Mouse (Mus musculus): ENCODE data around the gene Mmadhc. TPM values are rescaled to one million over a fixed set of nuclear protein-coding genes. Genes with fewer than 3 reads are reported as not detected.

The Mmadhc gene
- polyA plus RNA-seq, 1 experiment = 58.6 TPM

DNA sequence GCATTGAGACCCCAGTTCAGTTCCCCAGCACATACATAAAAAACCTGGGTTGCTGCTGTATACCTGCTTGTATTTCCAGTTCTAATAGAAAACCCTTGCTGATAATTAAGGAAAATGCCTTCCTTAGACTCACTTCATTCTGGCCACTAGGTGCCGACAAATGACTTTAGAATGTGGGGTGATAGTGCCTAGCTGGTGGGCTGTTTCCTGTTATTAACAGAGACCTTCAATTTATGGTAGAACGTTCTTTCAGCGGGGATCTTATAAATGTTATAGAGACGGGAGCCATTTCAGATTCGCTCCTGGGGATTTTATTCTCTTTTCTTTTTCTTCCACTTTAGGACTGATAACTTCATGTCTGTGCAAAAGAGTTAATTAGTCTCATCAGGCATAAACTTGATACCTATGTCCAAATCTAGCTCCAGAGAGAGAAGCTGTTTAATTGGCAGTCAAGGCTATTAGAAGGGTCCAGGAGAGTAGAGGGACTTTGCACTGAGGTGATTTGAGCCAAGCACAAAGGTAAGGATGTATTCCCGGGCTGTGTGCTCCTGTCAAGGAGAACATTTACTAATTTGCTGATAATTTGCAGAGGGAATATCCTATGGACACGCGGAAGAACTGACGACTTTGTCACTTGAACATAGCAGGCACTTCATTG is 10.2 kb upstream of the Mmadhc start:
- H3K27ac ChIP-seq (ENCODE audit: insufficient read depth, low read depth, low read length) = no peak overlapping the region
- H3K36me3 ChIP-seq (ENCODE audit: control insufficient read depth, insufficient read depth, low read length) = no peaks in the 10 kb centered on the region
- peaks cover 12% of the 10 kb centered on the region; the same call in 1 of the 2 replicates for H3K4me1 ChIP-seq (ENCODE audit: control insufficient read depth, insufficient read depth, low read length)
- H3K4me3 ChIP-seq (ENCODE audit: insufficient read depth, low read depth, low read length) = no peak overlapping the region
- TF ChIP-seq CTCF (conservative IDR thresholded peaks at IDR 0.05; ENCODE audit: insufficient read depth, insufficient read length, low read depth, low read length) (peak; percentile 39), POLR2A (IDR thresholded peaks at IDR 0.05; ENCODE audit: low read depth, low read length) (no peak)
- peak; percentile 56 for DNase-seq
- H3K27me3 ChIP-seq (replicated peaks; ENCODE audit: control insufficient read depth, insufficient read depth, low read length) = no peaks in the 10 kb centered on the region
- WGBS = 30% methylated on average over 9 of the region's 9 CpGs

GRCm38 (mm10) chr2:50304824-50305577 is 8.4 kb upstream of the Mmadhc start:
- H3K27ac ChIP-seq (ENCODE audit: insufficient read depth, low read depth, low read length) = peak overlapping the region; percentile 94
- peak; percentile 89 for DNase-seq
- WGBS = 31% methylated on average over 1 of the region's 1 CpGs

GRCm38 (mm10) chr2:50296987-50297350 is 368 bp upstream of the Mmadhc start:
- Histone ChIP-seq H3K27me3 (replicated peaks; ENCODE audit: control insufficient read depth, insufficient read depth, low read length) (no peaks in the 10 kb centered on the region), H3K36me3 (ENCODE audit: control insufficient read depth, insufficient read depth, low read length) (peaks cover 1% of the 10 kb centered on the region; the same call in 1 of the 2 replicates), H3K27ac (ENCODE audit: insufficient read depth, low read depth, low read length) (no peak overlapping the region), H3K4me3 (ENCODE audit: insufficient read depth, low read depth, low read length) (peak overlapping the region; percentile 89), H3K4me1 (ENCODE audit: control insufficient read depth, insufficient read depth, low read length) (peaks cover 18% of the 10 kb centered on the region)
- WGBS = 2% methylated on average over 9 of the region's 9 CpGs
- TF ChIP-seq POLR2A (IDR thresholded peaks at IDR 0.05; ENCODE audit: low read depth, low read length) (no peak), CTCF (conservative IDR thresholded peaks at IDR 0.05; ENCODE audit: insufficient read depth, insufficient read length, low read depth, low read length) (no peak)
- no peak for DNase-seq

More at GRCm38 (mm10) chr2:50304824-50305577, 8.4 kb upstream of the Mmadhc start:
- Histone ChIP-seq H3K36me3 (ENCODE audit: control insufficient read depth, insufficient read depth, low read length) (no peaks in the 10 kb centered on the region), H3K4me1 (ENCODE audit: control insufficient read depth, insufficient read depth, low read length) (peaks cover 12% of the 10 kb centered on the region; the same call in 1 of the 2 replicates), H3K4me3 (ENCODE audit: insufficient read depth, low read depth, low read length) (peak overlapping the region; percentile 37; the same call in 1 of the 2 replicates), H3K27me3 (replicated peaks; ENCODE audit: control insufficient read depth, insufficient read depth, low read length) (no peaks in the 10 kb centered on the region)
- no peak for TF ChIP-seq CTCF (conservative IDR thresholded peaks at IDR 0.05; ENCODE audit: insufficient read depth, insufficient read length, low read depth, low read length)
- TF ChIP-seq POLR2A (IDR thresholded peaks at IDR 0.05; ENCODE audit: low read depth, low read length) = no peak

DNA sequence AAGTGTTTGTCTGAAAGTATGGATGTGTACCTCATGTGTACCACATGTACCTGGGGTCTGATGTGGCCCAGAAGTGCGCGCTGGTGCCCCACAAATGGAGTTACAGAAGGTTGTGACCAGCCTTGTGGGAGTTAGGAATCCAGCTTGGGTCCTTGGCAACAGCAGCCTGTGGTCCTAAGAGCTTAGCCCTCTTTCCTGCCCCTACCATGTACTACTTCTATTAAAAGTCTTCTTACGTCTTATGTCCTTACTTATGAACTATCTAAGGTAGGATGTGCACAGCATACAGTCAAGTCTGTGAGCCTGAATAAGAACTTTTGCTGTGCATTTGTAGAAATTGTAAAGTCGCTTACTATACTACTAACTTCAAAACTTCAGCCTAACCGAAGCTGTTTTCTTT is 1.0 kb downstream of the Mmadhc start:
- no peak overlapping the region for H3K27ac ChIP-seq (ENCODE audit: insufficient read depth, low read depth, low read length)

GRCm38 (mm10) chr2:50294084-50294483 is 2.5 kb downstream of the Mmadhc start:
- Histone ChIP-seq H3K27me3 (replicated peaks; ENCODE audit: control insufficient read depth, insufficient read depth, low read length) (no peaks in the 10 kb centered on the region), H3K4me3 (ENCODE audit: insufficient read depth, low read depth, low read length) (no peak overlapping the region), H3K27ac (ENCODE audit: insufficient read depth, low read depth, low read length) (no peak overlapping the region), H3K36me3 (ENCODE audit: control insufficient read depth, insufficient read depth, low read length) (peaks cover 9% of the 10 kb centered on the region), H3K4me1 (ENCODE audit: control insufficient read depth, insufficient read depth, low read length) (peaks cover 21% of the 10 kb centered on the region)
- TF ChIP-seq CTCF (conservative IDR thresholded peaks at IDR 0.05; ENCODE audit: insufficient read depth, insufficient read length, low read depth, low read length) (no peak), POLR2A (IDR thresholded peaks at IDR 0.05; ENCODE audit: low read depth, low read length) (no peak)
- 77% methylated on average over 2 of the region's 2 CpGs for WGBS
- no peak for DNase-seq

More for the DNA sequence above, 1.0 kb downstream of the Mmadhc start:
- TF ChIP-seq CTCF (conservative IDR thresholded peaks at IDR 0.05; ENCODE audit: insufficient read depth, insufficient read length, low read depth, low read length) = no peak
- TF ChIP-seq POLR2A (IDR thresholded peaks at IDR 0.05; ENCODE audit: low read depth, low read length) = no peak
- Histone ChIP-seq H3K4me3 (ENCODE audit: insufficient read depth, low read depth, low read length) (peak overlapping the region; percentile 46), H3K36me3 (ENCODE audit: control insufficient read depth, insufficient read depth, low read length) (peaks cover 5% of the 10 kb centered on the region), H3K27me3 (replicated peaks; ENCODE audit: control insufficient read depth, insufficient read depth, low read length) (no peaks in the 10 kb centered on the region), H3K4me1 (ENCODE audit: control insufficient read depth, insufficient read depth, low read length) (peaks cover 21% of the 10 kb centered on the region)
- DNase-seq = no peak
- WGBS = 21% methylated on average over 5 of the region's 5 CpGs

DNA sequence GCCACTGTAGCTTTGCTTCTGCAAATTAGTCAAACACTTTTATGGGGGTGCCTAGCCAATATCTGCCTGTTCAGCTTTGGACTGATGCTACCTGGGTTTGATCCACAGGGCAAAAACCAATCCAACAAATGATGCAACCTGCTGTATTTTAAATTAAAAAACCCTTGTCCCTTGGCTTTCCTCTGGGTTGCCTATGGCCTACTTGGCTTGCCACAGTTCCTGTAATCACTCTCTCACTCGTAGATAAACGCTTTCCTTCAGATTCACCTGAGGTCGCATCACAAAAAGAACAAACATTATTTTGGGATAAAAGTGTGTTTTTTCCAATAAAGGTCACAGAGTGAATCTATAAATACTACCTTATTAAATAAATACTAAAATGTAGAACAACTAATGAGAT is 3.0 kb downstream of the Mmadhc start:
- Histone ChIP-seq H3K4me1 (ENCODE audit: control insufficient read depth, insufficient read depth, low read length) (peaks cover 21% of the 10 kb centered on the region), H3K27me3 (replicated peaks; ENCODE audit: control insufficient read depth, insufficient read depth, low read length) (no peaks in the 10 kb centered on the region), H3K36me3 (ENCODE audit: control insufficient read depth, insufficient read depth, low read length) (peaks cover 11% of the 10 kb centered on the region), H3K27ac (ENCODE audit: insufficient read depth, low read depth, low read length) (no peak overlapping the region), H3K4me3 (ENCODE audit: insufficient read depth, low read depth, low read length) (no peak overlapping the region)
- WGBS = 64% methylated on average over 3 of the region's 3 CpGs
- TF ChIP-seq POLR2A (IDR thresholded peaks at IDR 0.05; ENCODE audit: low read depth, low read length) = no peak
- no peak for TF ChIP-seq CTCF (conservative IDR thresholded peaks at IDR 0.05; ENCODE audit: insufficient read depth, insufficient read length, low read depth, low read length)
- no peak for DNase-seq

DNA sequence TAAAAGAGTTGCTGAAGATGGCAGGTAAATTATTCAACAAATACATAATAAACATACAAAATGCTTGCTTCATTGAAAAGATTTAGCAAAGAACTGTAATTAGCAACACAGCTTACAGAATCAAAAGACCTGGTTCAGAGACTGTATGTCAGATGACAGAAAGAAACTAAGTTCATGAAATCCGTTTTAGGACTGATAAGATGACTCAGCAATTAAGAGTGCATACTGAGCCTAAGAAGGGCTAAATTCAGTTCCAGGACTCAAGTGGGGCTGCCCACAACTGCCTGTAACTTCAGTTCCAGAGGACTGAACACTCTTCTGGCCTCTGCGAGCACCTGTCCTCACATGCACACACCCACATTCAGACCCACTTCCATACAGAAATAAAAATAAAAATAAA is 4.7 kb downstream of the Mmadhc start:
- Histone ChIP-seq H3K4me1 (ENCODE audit: control insufficient read depth, insufficient read depth, low read length) (peaks cover 21% of the 10 kb centered on the region), H3K27me3 (replicated peaks; ENCODE audit: control insufficient read depth, insufficient read depth, low read length) (no peaks in the 10 kb centered on the region), H3K27ac (ENCODE audit: insufficient read depth, low read depth, low read length) (no peak overlapping the region), H3K36me3 (ENCODE audit: control insufficient read depth, insufficient read depth, low read length) (peaks cover 15% of the 10 kb centered on the region), H3K4me3 (ENCODE audit: insufficient read depth, low read depth, low read length) (no peak overlapping the region)
- DNase-seq = no peak
- TF ChIP-seq POLR2A (IDR thresholded peaks at IDR 0.05; ENCODE audit: low read depth, low read length) (no peak), CTCF (conservative IDR thresholded peaks at IDR 0.05; ENCODE audit: insufficient read depth, insufficient read length, low read depth, low read length) (no peak)
- WGBS = 46% methylated on average over 2 of the region's 2 CpGs

All from kidney, adult 2 months (tissue).